Mouse (Mus musculus) lung, embryonic 16.5 days (tissue): ENCODE measurements around the gene Prss33. TPM values are rescaled to one million over a fixed set of nuclear protein-coding genes. Genes with fewer than 3 reads are reported as not detected.
A peak's percentile ranks its signal among the peaks of the same experiment; 100 is the strongest.

ENCODE experiments used
- ATAC-seq: fragments of 200-750 bp; cut with Nextera tagmentation; 2 replicates; pipeline ENCODE4 v1.8.0; 2017; ENCODE audit warnings: low read depth, mild to moderate bottlenecking, moderate library complexity
- H3K27ac ChIP-seq: fragments of 300-500 bp; sonication (generic); 2 replicates; pipeline ENCODE4 v1.5.1; 2014; ENCODE audit warnings: mild to moderate bottlenecking, control low read depth, low read length
- H3K27me3 ChIP-seq: fragments of 300-500 bp; sonication (generic); 2 replicates; pipeline ENCODE4 v1.6.1; 2014; ENCODE audit warnings: low read depth, low read length, mixed read lengths; ENCODE audit not compliant: control insufficient read depth, insufficient read depth
- H3K36me3 ChIP-seq: fragments of 300-500 bp; sonication (generic); 2 replicates; pipeline ENCODE4 v1.6.1; 2014; ENCODE audit warnings: low read length; ENCODE audit not compliant: control insufficient read depth, insufficient read depth
- H3K4me1 ChIP-seq: fragments of 300-500 bp; sonication (generic); replicated peaks from 2 replicates; pipeline ENCODE4 v1.6.1; 2014; ENCODE audit warnings: low read length, mixed read lengths; ENCODE audit not compliant: control insufficient read depth, insufficient read depth
- H3K4me2 ChIP-seq: fragments of 300-500 bp; sonication (generic); 2 replicates; pipeline ENCODE4 v1.6.1; 2014; ENCODE audit warnings: low read depth, low read length, control low read depth
- H3K4me3 ChIP-seq: fragments of 300-500 bp; sonication (generic); 2 replicates; pipeline ENCODE4 v1.5.1; 2014; ENCODE audit warnings: mild to moderate bottlenecking, low read length, control low read depth
- H3K9ac ChIP-seq: fragments of 300-500 bp; sonication (generic); 2 replicates; pipeline ENCODE4 v1.6.1; 2014; ENCODE audit warnings: low read length, control low read depth
- H3K9me3 ChIP-seq: fragments of 300-500 bp; sonication (generic); 2 replicates; pipeline ENCODE4 v1.6.1; 2016; ENCODE audit warnings: low read length; ENCODE audit not compliant: control insufficient read depth
- WGBS: fragments of 180-500 bp; shearing (Covaris S2); extraction: QIAGEN DNeasy Blood & Tissue Kit; methylation state at CpG from one replicate; pipeline ENCODE4 v1.1.7; 2014; 5-methylcytosine and 5-hydroxymethylcytosine counted together
- polyA plus RNA-seq: library from polyadenylated mRNA; unstranded; fragments of >200 nt; fragmentation: Nextera tagmentation; extraction: Ambion mirVana; gene quantifications from 2 replicates; pipeline ENCODE4 v1.2.1, GENCODE M21; 2015

Prss33 gene
- polyA plus RNA-seq, 1 experiment from 2014 or later = not detected

GRCm38 (mm10) chr17:23857193-23857592, 21.3 kb upstream of the Prss33 start:
- Histone ChIP-seq H3K4me1 (no peaks in the 10 kb centered on the region), H3K36me3 (no peaks in the 10 kb centered on the region), H3K27ac (no peak overlapping the region), H3K4me2 (no peak overlapping the region), H3K9me3 (no peaks in the 10 kb centered on the region), H3K4me3 (no peak overlapping the region), H3K9ac (no peak overlapping the region), H3K27me3 (no peaks in the 10 kb centered on the region)
- ATAC-seq = no peak
- WGBS = 74% methylated on average over 6 of the region's 6 CpGs

DNA sequence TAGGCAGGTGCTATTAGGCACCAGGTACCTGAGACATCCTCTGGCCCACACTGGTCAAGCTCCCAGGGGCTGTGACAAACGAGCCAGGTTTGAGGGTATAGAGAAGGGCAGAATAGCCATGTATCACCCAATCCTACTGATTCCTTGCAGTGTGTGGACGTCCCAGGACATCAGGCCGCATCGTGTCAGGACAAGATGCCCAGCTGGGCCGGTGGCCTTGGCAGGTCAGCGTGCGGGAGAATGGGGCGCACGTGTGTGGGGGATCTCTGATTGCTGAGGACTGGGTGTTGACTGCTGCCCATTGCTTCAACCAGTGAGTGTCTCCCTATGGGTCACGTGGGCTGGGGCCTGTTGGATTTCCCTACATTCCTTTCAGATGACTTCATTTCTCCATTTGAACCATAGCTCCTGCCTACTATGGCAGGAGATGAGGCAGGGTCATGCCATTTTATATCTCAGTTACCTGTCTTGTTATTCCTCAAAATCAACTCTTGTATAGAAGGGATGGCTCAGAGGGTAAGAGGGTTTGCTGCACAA, 18.4 kb upstream of the Prss33 start:
- no peak overlapping the region for H3K4me2 ChIP-seq
- H3K27ac ChIP-seq = no peak overlapping the region
- H3K4me3 ChIP-seq = no peak overlapping the region
- no peak for ATAC-seq
- no peaks in the 10 kb centered on the region for H3K4me1 ChIP-seq
- no peaks in the 10 kb centered on the region for H3K9me3 ChIP-seq
- H3K9ac ChIP-seq = no peak overlapping the region
- no peaks in the 10 kb centered on the region for H3K27me3 ChIP-seq
- no peaks in the 10 kb centered on the region for H3K36me3 ChIP-seq
- WGBS = 77% methylated on average over 10 of the region's 10 CpGs

- no peaks in the 10 kb centered on the region for H3K27me3 ChIP-seq
- H3K9me3 ChIP-seq = no peaks in the 10 kb centered on the region
- H3K4me2 ChIP-seq = no peak overlapping the region
- no peaks in the 10 kb centered on the region for H3K36me3 ChIP-seq
- no peak overlapping the region for H3K9ac ChIP-seq
- no peaks in the 10 kb centered on the region for H3K4me1 ChIP-seq
- peak; percentile 36; the same call in 1 of the 2 replicates for ATAC-seq
- WGBS = 40% methylated on average over 5 of the region's 5 CpGs
- H3K27ac ChIP-seq = no peak overlapping the region
- no peak overlapping the region for H3K4me3 ChIP-seq
Measured at GRCm38 (mm10) chr17:23853292-23853691, 17.4 kb upstream of the Prss33 start.

- Histone ChIP-seq H3K27ac (no peak overlapping the region), H3K36me3 (no peaks in the 10 kb centered on the region), H3K4me3 (no peak overlapping the region), H3K9me3 (no peaks in the 10 kb centered on the region), H3K4me2 (no peak overlapping the region), H3K9ac (no peak overlapping the region), H3K4me1 (no peaks in the 10 kb centered on the region), H3K27me3 (no peaks in the 10 kb centered on the region)
- ATAC-seq = peak; percentile 53; the same call in 1 of the 2 replicates
- 48% methylated on average over 18 of the region's 19 CpGs for WGBS
Measured at GRCm38 (mm10) chr17:23850853-23851749, 15.2 kb upstream of the Prss33 start.

DNA sequence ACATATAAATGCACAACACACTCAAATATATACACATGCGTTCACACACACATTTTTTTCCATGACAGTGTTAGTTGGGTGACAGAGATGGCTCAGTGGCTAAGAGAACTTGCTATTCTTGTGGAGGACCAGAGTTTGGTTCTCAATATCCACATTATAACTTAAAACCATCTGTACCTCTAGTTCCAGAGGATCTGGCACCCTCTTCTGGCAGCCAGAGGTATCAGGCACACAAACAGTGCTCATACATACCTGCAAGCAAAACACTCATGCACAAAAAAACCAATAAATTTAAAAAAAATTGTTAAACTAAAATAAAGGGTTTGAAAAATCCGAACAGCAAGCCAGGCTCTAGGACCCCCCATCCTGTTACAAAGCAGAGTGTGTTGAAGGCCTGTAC, 14.2 kb upstream of the Prss33 start:
- H3K9ac ChIP-seq = no peak overlapping the region
- 58% methylated on average over 2 of the region's 2 CpGs for WGBS
- no peak overlapping the region for H3K4me2 ChIP-seq
- no peaks in the 10 kb centered on the region for H3K4me1 ChIP-seq
- H3K36me3 ChIP-seq = no peaks in the 10 kb centered on the region
- H3K27ac ChIP-seq = no peak overlapping the region
- H3K27me3 ChIP-seq = no peaks in the 10 kb centered on the region
- H3K4me3 ChIP-seq = no peak overlapping the region
- ATAC-seq = no peak
- no peaks in the 10 kb centered on the region for H3K9me3 ChIP-seq

DNA sequence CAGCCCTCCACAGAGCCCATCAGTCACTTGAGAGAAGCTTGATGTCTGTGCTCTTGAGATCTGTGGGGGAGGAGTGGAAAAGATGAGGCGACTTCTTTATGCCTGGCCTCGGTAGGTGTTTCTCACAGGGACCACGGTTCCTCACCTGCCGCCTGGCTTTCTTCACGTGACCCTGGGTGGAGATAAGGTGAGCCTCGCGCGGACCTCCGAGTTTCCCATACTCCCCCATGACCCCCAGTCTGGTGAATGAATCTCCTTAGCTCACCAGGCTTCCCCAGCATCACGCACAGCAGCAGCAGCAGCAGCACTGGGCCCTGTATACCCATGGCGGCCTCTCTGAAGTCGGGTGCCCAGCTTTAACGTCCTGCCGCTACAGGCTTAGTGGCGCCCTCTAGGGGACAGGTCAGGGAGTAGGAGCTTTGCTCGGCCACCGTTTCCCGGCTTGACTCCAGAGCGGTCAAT, 8.0 kb upstream of the Prss33 start, which contains the start of the genes Prss32 and Prss41:
Prss32 (plus strand) TSS at position 44 of the 462 bp plus-strand sequence.
Prss41 (minus strand) TSS at position 361 of the 462 bp plus-strand sequence.
- H3K4me1 ChIP-seq = no peaks in the 10 kb centered on the region
- no peaks in the 10 kb centered on the region for H3K27me3 ChIP-seq
- no peaks in the 10 kb centered on the region for H3K9me3 ChIP-seq
- H3K4me3 ChIP-seq = no peak within 1 kb of the TSS
- ATAC-seq = peak; percentile 49; the same call in 1 of the 2 replicates
- H3K27ac ChIP-seq = no peak within 1 kb of the TSS
- WGBS = 12% methylated on average over 19 of the region's 19 CpGs
- H3K36me3 ChIP-seq = no peaks in the 10 kb centered on the region
- H3K4me2 ChIP-seq = peak within 1 kb of the TSS; percentile 35
- H3K9ac ChIP-seq = no peak within 1 kb of the TSS

GRCm38 (mm10) chr17:23843141-23843811, 7.4 kb upstream of the Prss33 start:
- no peaks in the 10 kb centered on the region for H3K4me1 ChIP-seq
- no peak overlapping the region for H3K9ac ChIP-seq
- no peaks in the 10 kb centered on the region for H3K27me3 ChIP-seq
- H3K4me3 ChIP-seq = no peak overlapping the region
- 44% methylated on average over 23 of the region's 23 CpGs for WGBS
- H3K4me2 ChIP-seq = peak overlapping the region; percentile 35; the same call in 1 of the 2 replicates
- H3K27ac ChIP-seq = no peak overlapping the region
- ATAC-seq = peak; percentile 36; the same call in 1 of the 2 replicates
- no peaks in the 10 kb centered on the region for H3K9me3 ChIP-seq
- H3K36me3 ChIP-seq = no peaks in the 10 kb centered on the region

DNA sequence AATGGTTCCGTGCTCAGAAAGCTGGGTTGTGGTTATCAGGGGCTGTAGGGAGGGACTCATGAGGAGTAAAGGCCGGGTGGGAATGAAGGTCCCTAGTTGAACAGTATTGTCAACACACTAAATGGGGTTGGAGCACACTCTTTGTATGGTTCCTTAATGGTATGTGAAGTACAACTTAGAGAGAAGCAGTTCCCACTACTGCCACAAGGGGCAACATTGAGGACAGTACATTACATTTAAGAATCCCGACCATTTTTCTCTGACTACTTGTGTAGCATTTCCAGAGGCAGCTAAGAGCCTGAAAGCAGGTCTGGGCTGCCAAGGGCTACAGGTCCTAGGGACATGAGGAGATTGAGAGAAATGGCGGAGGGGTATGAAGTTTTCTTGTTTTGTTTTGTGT, 5.3 kb upstream of the Prss33 start:
- WGBS = 27% methylated on average over 4 of the region's 4 CpGs
- Histone ChIP-seq H3K9me3 (no peaks in the 10 kb centered on the region), H3K9ac (no peak overlapping the region), H3K27ac (no peak overlapping the region), H3K4me1 (no peaks in the 10 kb centered on the region), H3K27me3 (no peaks in the 10 kb centered on the region), H3K36me3 (no peaks in the 10 kb centered on the region), H3K4me3 (no peak overlapping the region), H3K4me2 (no peak overlapping the region)
- 0 out of 2 replicates have a peak, but pooled peaks have one; percentile 19 for ATAC-seq

DNA sequence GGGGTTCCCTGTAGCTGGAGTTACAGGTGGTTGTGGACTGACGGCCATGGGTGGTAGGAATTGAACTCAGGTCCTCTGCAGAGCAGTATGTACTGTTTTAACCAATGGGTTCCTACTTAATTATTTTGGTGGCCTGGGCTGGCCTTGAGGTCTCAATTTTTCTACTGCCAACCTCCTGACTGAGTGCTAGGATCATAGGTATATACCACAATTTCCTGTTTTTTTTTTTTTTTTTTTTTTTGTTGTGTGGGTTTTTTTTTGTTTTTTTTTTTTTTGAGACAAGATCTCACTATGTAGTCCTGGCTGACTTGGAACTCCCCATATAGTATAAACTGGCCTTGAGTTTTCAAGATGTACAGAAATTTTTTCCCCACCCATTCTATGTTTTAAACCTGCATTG, 4.7 kb downstream of the Prss33 start:
- no peak overlapping the region for H3K4me3 ChIP-seq
- H3K36me3 ChIP-seq = peaks cover 9% of the 10 kb centered on the region
- H3K4me2 ChIP-seq = no peak overlapping the region
- no peak overlapping the region for H3K9ac ChIP-seq
- ATAC-seq = no peak
- H3K4me1 ChIP-seq = peaks cover 12% of the 10 kb centered on the region
- H3K27me3 ChIP-seq = peaks cover 10% of the 10 kb centered on the region
- 0 out of 2 replicates have a peak, but pooled peaks cover 4% of the 10 kb centered on the region for H3K9me3 ChIP-seq
- WGBS = 95% methylated on average over 1 of the region's 1 CpGs
- H3K27ac ChIP-seq = no peak overlapping the region
